Mouse (Mus musculus): ENCODE results near the gene Pde6h. TPM values are rescaled to one million over a fixed set of nuclear protein-coding genes. Genes with fewer than 3 reads are reported as not detected.

Pde6h gene
- polyA plus RNA-seq, 1 experiment from 2014 or later = 0.40 TPM

DNA sequence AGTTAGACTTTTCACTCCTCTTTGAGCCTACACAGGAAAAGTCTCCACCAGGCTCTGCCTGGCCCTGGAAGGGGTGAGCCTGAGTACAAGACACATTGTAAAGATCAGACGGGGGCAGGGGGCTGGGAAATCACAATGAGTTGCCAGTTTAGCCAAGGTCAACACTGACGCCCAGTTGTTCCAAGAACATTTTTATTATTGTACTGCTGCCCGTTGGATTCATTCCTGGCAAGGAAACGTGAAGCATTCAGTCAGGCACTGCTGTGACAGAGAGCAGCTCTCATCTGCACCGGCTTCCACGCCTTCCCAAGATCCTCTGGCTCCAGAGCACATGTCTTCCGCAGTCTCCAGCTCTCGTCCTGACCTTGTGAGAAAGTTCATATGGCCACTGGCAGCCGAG is 35.8 kb upstream of the Pde6h start:
- ATAC-seq (ENCODE audit: low FRiP score, low TSS enrichment) (peak; percentile 71; the same call in 1 of the 2 replicates), DNase-seq (ENCODE audit: low spot score) (no peak)
- H3K4me1 ChIP-seq (replicated peaks; ENCODE audit: control insufficient read depth, insufficient read depth) = 0 out of 2 replicates have a peak, but pooled peaks cover 2% of the 10 kb centered on the region
- no peaks in the 10 kb centered on the region for H3K36me3 ChIP-seq (ENCODE audit: control insufficient read depth, insufficient read depth, low read length)
- no peaks in the 10 kb centered on the region for H3K27me3 ChIP-seq (ENCODE audit: control insufficient read depth, insufficient read depth, low read length)
- peak overlapping the region; percentile 50; the same call in 1 of the 2 replicates for H3K27ac ChIP-seq (replicated peaks)
- TF ChIP-seq CTCF (IDR thresholded peaks at IDR 0.05; ENCODE audit: low read depth) (no peak), EP300 (optimal IDR thresholded peaks at IDR 0.05) (no peak)
- H3K4me3 ChIP-seq (ENCODE audit: low read depth, low read length) = no peak overlapping the region
- no peak overlapping the region for H3K4me2 ChIP-seq (replicated peaks; ENCODE audit: low read depth)
- H3K9me3 ChIP-seq (ENCODE audit: control insufficient read depth, low read length) = no peaks in the 10 kb centered on the region
- H3K9ac ChIP-seq (ENCODE audit: low read length) = no peak overlapping the region
- 28% methylated on average over 9 of the region's 9 CpGs for WGBS

DNA sequence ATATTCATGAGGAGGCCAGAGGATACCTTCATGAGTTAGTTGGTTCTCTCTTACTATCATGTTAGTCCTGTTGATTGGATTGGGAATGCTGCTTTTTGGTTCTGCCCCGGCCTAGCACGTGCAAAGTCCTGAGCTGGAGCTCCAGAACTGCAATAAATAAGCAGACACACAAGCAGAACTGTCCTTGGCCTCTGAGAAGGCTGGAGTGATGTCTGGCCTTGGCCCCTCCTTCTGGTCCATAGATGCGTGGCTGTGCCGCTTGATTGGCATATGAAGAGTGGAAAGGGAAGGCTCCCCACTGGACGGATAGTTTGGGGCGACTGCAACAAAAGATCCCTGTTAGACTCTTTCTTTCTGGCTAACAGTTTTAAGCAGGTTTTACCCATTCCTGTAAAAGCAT is 34.6 kb upstream of the Pde6h start:
- no peaks in the 10 kb centered on the region for H3K36me3 ChIP-seq (ENCODE audit: control insufficient read depth, insufficient read depth, low read length)
- WGBS = 89% methylated on average over 6 of the region's 6 CpGs
- H3K4me1 ChIP-seq (replicated peaks; ENCODE audit: control insufficient read depth, insufficient read depth) = 0 out of 2 replicates have a peak, but pooled peaks cover 2% of the 10 kb centered on the region
- no peaks in the 10 kb centered on the region for H3K9me3 ChIP-seq (ENCODE audit: control insufficient read depth, low read length)
- ATAC-seq (ENCODE audit: low FRiP score, low TSS enrichment) = no peak
- no peak overlapping the region for H3K4me2 ChIP-seq (replicated peaks; ENCODE audit: low read depth)
- no peak overlapping the region for H3K9ac ChIP-seq (ENCODE audit: low read length)
- H3K4me3 ChIP-seq (ENCODE audit: low read depth, low read length) = no peak overlapping the region
- TF ChIP-seq CTCF (IDR thresholded peaks at IDR 0.05; ENCODE audit: low read depth) (no peak), EP300 (optimal IDR thresholded peaks at IDR 0.05) (no peak)
- no peak for DNase-seq (ENCODE audit: low spot score)
- no peak overlapping the region for H3K27ac ChIP-seq (replicated peaks)
- no peaks in the 10 kb centered on the region for H3K27me3 ChIP-seq (ENCODE audit: control insufficient read depth, insufficient read depth, low read length)

GRCm38 (mm10) chr6:136889554-136889953 is 34.1 kb upstream of the Pde6h start:
- Histone ChIP-seq H3K27ac (replicated peaks) (no peak overlapping the region), H3K4me1 (replicated peaks; ENCODE audit: control insufficient read depth, insufficient read depth) (peaks cover 6% of the 10 kb centered on the region; the same call in 1 of the 2 replicates), H3K36me3 (ENCODE audit: control insufficient read depth, insufficient read depth, low read length) (no peaks in the 10 kb centered on the region), H3K9ac (ENCODE audit: low read length) (no peak overlapping the region), H3K4me2 (replicated peaks; ENCODE audit: low read depth) (no peak overlapping the region), H3K4me3 (ENCODE audit: low read depth, low read length) (no peak overlapping the region), H3K9me3 (ENCODE audit: control insufficient read depth, low read length) (no peaks in the 10 kb centered on the region), H3K27me3 (ENCODE audit: control insufficient read depth, insufficient read depth, low read length) (no peaks in the 10 kb centered on the region)
- DNase-seq (ENCODE audit: low spot score) = no peak
- no peak for ATAC-seq (ENCODE audit: low FRiP score, low TSS enrichment)
- WGBS = 78% methylated on average over 6 of the region's 6 CpGs
- TF ChIP-seq CTCF (IDR thresholded peaks at IDR 0.05; ENCODE audit: low read depth) (no peak), EP300 (optimal IDR thresholded peaks at IDR 0.05) (no peak)

DNA sequence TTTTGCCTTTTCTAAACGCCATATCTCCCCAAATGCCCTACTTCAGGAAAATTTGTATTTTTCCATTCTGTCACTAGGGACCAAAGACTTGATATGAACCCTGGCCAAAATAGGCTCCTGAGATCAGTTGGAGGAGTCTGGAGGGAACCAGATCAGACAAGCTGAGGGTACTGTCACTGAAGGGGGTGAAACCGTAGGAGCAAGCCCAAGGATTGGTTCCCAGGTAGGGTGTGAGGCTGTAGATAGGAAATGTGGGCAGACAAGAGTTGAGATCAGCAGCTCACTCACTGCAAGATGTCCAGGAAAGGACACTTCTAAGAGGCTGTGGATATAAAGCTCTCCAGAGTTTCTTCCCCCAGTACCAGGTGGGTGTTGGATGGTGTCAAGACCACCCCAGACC is 31.6 kb upstream of the Pde6h start:
- ATAC-seq (ENCODE audit: low FRiP score, low TSS enrichment) = no peak

DNA sequence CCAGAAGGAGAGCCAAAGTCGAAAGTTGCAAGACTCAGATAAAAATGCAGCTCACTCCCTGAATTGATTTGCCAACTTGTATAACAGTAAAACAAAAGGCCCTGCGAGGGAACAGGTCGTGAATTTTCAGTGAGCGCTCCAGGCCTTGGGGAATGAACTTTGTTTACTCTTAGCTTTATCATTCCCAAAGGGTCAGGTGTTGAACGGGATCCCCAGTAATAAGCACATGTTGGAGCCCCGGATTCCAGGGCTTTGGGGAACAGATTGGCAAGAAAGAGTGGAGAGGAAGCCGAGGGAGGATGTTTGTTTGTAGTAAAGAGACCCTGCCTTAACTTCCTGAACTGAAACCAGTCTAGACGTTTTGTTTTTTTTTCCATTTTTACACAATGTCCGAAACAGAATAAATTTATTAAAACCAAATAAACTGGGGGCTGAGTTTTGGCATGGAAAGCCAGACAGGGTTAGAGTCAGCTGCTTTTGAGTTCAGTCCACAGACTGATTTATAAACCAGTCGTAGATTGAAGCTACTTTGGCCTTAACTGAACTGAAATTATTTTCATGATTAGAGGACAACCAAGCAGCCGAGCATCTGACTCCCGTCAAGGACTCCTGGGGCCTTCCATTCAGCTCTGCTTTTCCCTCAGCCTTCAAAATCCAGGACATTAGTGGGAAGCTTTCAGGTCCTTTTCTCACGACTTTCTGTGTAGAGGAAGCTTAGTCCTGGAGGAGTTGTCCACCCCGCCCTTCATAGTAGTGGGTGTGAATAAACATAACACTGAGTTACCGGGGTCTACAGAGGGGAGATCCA is 28.9 kb upstream of the Pde6h start:
- Histone ChIP-seq H3K4me1 (replicated peaks; ENCODE audit: control insufficient read depth, insufficient read depth) (peaks cover 11% of the 10 kb centered on the region), H3K9ac (ENCODE audit: low read length) (no peak overlapping the region), H3K27ac (replicated peaks) (peak overlapping the region; percentile 8), H3K9me3 (ENCODE audit: control insufficient read depth, low read length) (no peaks in the 10 kb centered on the region; the same call in 1 of the 2 replicates), H3K4me3 (ENCODE audit: low read depth, low read length) (no peak overlapping the region), H3K27me3 (ENCODE audit: control insufficient read depth, insufficient read depth, low read length) (no peaks in the 10 kb centered on the region), H3K4me2 (replicated peaks; ENCODE audit: low read depth) (no peak overlapping the region), H3K36me3 (ENCODE audit: control insufficient read depth, insufficient read depth, low read length) (no peaks in the 10 kb centered on the region)
- TF ChIP-seq CTCF (IDR thresholded peaks at IDR 0.05; ENCODE audit: low read depth) (no peak), EP300 (optimal IDR thresholded peaks at IDR 0.05) (no peak)
- no peak for DNase-seq (ENCODE audit: low spot score)
- ATAC-seq (ENCODE audit: low FRiP score, low TSS enrichment) = peak; percentile 35; the same call in 1 of the 2 replicates
- WGBS = 16% methylated on average over 15 of the region's 15 CpGs

More for the DNA sequence above, 31.6 kb upstream of the Pde6h start:
- DNase-seq (ENCODE audit: low spot score) = no peak
- Histone ChIP-seq H3K36me3 (ENCODE audit: control insufficient read depth, insufficient read depth, low read length) (no peaks in the 10 kb centered on the region), H3K27me3 (ENCODE audit: control insufficient read depth, insufficient read depth, low read length) (no peaks in the 10 kb centered on the region), H3K9ac (ENCODE audit: low read length) (no peak overlapping the region), H3K4me2 (replicated peaks; ENCODE audit: low read depth) (no peak overlapping the region), H3K4me3 (ENCODE audit: low read depth, low read length) (no peak overlapping the region), H3K27ac (replicated peaks) (no peak overlapping the region), H3K4me1 (replicated peaks; ENCODE audit: control insufficient read depth, insufficient read depth) (peaks cover 10% of the 10 kb centered on the region), H3K9me3 (ENCODE audit: control insufficient read depth, low read length) (no peaks in the 10 kb centered on the region)
- WGBS = 79% methylated on average over 2 of the region's 2 CpGs
- TF ChIP-seq CTCF (IDR thresholded peaks at IDR 0.05; ENCODE audit: low read depth) (no peak), EP300 (optimal IDR thresholded peaks at IDR 0.05) (no peak)

GRCm38 (mm10) chr6:136897789-136898188 is 25.8 kb upstream of the Pde6h start:
- ATAC-seq (ENCODE audit: low FRiP score, low TSS enrichment) (no peak), DNase-seq (ENCODE audit: low spot score) (no peak)
- H3K36me3 ChIP-seq (ENCODE audit: control insufficient read depth, insufficient read depth, low read length) = no peaks in the 10 kb centered on the region
- peak overlapping the region; percentile 76 for H3K27ac ChIP-seq (replicated peaks)
- no peaks in the 10 kb centered on the region for H3K27me3 ChIP-seq (ENCODE audit: control insufficient read depth, insufficient read depth, low read length)
- TF ChIP-seq EP300 (optimal IDR thresholded peaks at IDR 0.05) (no peak), CTCF (IDR thresholded peaks at IDR 0.05; ENCODE audit: low read depth) (no peak)
- 31% methylated on average over 4 of the region's 4 CpGs for WGBS
- H3K9me3 ChIP-seq (ENCODE audit: control insufficient read depth, low read length) = no peaks in the 10 kb centered on the region; the same call in 1 of the 2 replicates
- H3K4me2 ChIP-seq (replicated peaks; ENCODE audit: low read depth) = no peak overlapping the region
- peaks cover 11% of the 10 kb centered on the region for H3K4me1 ChIP-seq (replicated peaks; ENCODE audit: control insufficient read depth, insufficient read depth)
- no peak overlapping the region for H3K9ac ChIP-seq (ENCODE audit: low read length)
- no peak overlapping the region for H3K4me3 ChIP-seq (ENCODE audit: low read depth, low read length)
